Mouse (Mus musculus): ENCODE data around the gene Zfr.

DNA sequence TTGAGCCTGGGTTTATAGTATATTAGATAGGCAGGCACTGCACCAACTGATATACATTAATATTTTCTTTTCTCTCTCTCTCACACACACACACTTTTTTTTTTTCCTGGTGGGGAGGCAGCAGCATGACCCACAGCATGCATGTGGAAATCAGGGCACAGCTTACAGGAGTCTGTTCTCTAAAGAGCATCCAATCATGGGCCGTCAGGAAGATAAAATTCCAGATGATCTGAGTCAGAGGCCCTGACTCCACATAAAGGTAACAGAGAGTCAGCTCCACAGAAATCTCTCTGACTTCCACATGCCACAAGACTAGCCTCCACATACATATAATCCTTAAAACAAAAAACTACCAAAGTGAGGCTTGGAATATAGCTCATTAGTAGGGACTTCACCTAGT, 16.9 kb downstream of the Zfr start:
- no peak for TF ChIP-seq POLR2A (IDR thresholded peaks at IDR 0.05; ENCODE audit: insufficient read length, low read depth)
- TF ChIP-seq CEBPB (IDR thresholded peaks at IDR 0.05; ENCODE audit: insufficient read depth, poor library complexity, severe bottlenecking), result no peak
- no peak for TF ChIP-seq USF1 (IDR thresholded peaks at IDR 0.05; ENCODE audit: low read depth)
- no peak for TF ChIP-seq TCF12 (IDR thresholded peaks at IDR 0.05; ENCODE audit: insufficient read depth, poor library complexity, severe bottlenecking)
- TF ChIP-seq MAX (IDR thresholded peaks at IDR 0.05; ENCODE audit: low read depth), result no peak
- no peak for TF ChIP-seq TCF3 (IDR thresholded peaks at IDR 0.05; ENCODE audit: insufficient read length, low read depth)
- no peak for TF ChIP-seq E2F4 (IDR thresholded peaks at IDR 0.05; ENCODE audit: insufficient read depth)
- no peak for TF ChIP-seq MYOG (IDR thresholded peaks at IDR 0.05; ENCODE audit: control insufficient read depth in 1 of 3, insufficient read depth in 1 of 3, insufficient read length in 2 of 3, low read depth in 2 of 3)
- TF ChIP-seq MYOD1 (IDR thresholded peaks at IDR 0.05; ENCODE audit: control insufficient read depth in 1 of 3, insufficient read length in 2 of 3, low read depth in 2 of 3), result no peak
- TF ChIP-seq POLR2AphosphoS2 (IDR thresholded peaks at IDR 0.05; ENCODE audit: insufficient read length, low read depth), result no peak
- no peak for TF ChIP-seq REST (IDR thresholded peaks at IDR 0.05; ENCODE audit: insufficient read depth, insufficient read length)
- no peak for TF ChIP-seq SRF (IDR thresholded peaks at IDR 0.05; ENCODE audit: control insufficient read depth, insufficient read length, low read depth)
